Mouse (Mus musculus) kidney, adult 11 months (tissue): ENCODE measurements around the gene Foxc2.

ENCODE experiments used
- DNase-seq: peaks from one replicate; pipeline ENCODE4 v3.0.0; 2022

The Foxc2 gene

GRCm38 (mm10) chr8:121086004-121086900 lies 29.7 kb upstream of the Foxc2 start:
- no peak for DNase-seq

GRCm38 (mm10) chr8:121088281-121088680 lies 27.7 kb upstream of the Foxc2 start:
- DNase-seq: no peak

- no peak for DNase-seq
These were observed 26.9 kb upstream of the Foxc2 start for GRCm38 (mm10) chr8:121088871-121089630.

- DNase-seq: no peak
These were observed 26.2 kb upstream of the Foxc2 start for GRCm38 (mm10) chr8:121089631-121090380.

- DNase-seq: no peak
These were observed 25.3 kb upstream of the Foxc2 start for GRCm38 (mm10) chr8:121090716-121091115.

- no peak for DNase-seq
These were observed 23.8 kb upstream of the Foxc2 start for GRCm38 (mm10) chr8:121092141-121092540.

DNA sequence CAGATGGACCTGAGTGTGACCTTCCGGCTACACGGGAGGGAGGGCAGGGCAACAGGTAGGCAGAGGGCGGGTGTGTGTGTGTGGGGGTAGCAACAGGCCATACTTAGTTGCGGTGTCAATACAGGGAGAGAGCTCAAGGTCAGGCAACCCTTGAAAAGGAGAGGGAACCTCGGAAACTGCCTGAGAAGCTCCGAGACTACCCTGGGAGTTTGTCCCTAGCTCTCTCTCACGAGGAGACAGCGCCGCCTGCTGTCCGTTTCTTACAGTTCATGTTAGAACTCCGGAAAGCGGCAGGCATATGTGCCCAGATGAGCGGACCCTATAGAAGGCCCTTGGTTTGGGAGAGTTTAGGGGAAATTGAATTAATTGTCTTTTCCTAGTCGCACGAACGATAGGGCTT lies 23.3 kb upstream of the Foxc2 start:
- peak; percentile 51 for DNase-seq

GRCm38 (mm10) chr8:121093496-121093895 lies 22.5 kb upstream of the Foxc2 start:
- DNase-seq: no peak

GRCm38 (mm10) chr8:121104049-121104818 lies 11.7 kb upstream of the Foxc2 start:
- peak; percentile 58 for DNase-seq

DNA sequence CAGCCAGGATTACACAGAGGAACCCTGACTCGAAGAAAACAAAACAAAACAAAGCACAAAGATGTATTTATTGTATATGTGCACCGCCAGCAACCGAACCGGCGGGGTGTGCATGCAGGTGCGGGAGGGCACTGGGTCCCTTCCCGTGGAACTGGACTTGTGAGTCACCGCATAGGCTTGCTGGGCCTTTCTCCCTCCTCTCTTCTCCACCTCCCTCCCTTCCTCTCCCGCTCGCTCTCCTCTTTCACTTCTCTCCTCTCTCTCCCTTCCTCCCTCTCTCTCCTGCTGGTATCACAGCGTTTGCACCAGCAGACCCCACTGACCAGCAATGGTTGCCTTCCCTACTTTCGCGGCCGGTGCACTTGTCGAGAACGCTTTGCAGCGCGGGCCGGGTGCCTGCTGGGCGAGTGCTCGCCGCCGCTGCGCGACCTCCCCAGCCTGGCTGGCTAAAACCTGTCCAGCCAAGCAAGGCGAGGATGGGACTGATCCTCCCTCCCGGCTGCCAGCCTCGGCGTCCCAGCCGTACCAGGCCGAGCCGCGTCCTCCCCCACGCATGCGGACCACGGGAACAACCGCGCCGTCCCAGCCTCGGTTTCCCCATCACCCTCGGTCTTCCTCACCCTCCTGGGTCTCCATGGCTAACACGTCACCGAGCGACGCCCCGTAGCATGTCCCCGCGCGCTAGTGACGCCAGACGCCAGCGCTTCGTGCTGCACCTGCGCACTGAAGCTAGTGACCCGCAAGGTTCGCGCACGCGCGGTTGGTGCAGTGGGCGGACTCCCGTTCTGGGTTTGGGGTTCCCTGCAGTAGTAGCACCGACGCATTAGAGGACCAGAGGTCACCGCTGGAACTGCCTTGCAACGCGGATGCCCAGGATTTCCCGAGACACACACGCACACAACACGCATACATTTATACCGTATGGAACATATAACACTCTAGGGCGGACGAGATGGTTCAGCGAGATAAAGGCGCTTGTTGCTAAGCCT lies 8.0 kb upstream of the Foxc2 start, which contains the start of gene Mthfsd:
Mthfsd (minus strand) TSS at position 725 of the 989 bp plus-strand sequence.
- DNase-seq: peak; percentile 97

GRCm38 (mm10) chr8:121108657-121109056 lies 7.3 kb upstream of the Foxc2 start:
- no peak for DNase-seq

DNA sequence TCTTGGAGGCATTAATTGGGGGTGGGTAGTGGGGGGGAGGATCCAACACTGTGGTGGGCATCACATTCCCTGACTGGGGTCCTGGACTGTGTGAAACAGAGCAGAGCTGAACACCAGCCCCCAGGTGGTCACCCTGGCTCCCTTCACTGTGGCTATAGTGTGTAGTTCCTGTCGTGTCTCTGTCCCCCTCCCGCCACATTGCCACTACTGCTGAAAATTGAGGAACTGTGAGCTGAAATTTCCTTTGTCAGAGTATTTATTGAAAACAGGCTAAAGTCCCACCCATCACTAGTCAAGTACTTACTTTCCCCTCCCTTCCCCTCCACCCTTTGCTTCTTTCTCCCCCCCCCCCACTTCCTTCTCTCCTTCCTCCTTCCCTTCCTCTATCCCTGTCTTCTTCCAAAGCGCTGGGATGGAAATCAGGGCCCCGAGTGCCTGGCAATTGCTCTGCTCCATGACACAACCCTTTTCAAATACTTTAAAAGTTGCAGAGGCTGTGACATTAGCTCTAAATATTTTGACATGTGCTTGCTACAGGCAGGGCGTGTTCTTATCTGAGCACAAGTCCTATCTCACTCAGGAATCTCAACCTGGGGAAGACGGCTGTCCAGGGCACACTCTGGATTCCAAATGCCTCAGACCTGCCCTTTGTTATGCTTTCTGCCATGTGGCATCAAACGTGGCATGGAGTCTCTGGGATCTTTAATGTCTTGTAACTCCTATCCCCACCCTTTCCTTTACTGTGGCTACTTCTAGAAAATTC lies 4.6 kb upstream of the Foxc2 start:
- no peak for DNase-seq

DNA sequence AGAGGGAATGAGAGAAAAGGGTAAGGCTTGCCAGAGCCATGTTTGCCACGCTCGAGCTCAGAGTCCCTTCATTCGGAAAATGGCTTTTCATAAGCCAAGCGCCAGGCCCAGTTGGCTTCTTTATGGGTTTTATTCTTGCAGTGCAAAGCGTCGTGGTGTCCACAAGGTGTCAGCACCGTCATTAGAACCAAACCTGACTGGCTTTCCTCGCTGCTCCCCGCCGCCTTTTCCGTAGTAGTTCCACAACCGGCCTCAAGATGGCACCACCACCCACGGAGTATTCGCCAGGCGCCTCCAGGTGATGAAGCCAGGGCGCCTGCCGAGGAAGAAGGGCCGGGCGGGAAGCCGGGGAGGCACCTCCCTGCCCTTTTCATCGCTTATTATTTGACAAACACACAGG lies 2.7 kb upstream of the Foxc2 start:
- DNase-seq: peak; percentile 92

DNA sequence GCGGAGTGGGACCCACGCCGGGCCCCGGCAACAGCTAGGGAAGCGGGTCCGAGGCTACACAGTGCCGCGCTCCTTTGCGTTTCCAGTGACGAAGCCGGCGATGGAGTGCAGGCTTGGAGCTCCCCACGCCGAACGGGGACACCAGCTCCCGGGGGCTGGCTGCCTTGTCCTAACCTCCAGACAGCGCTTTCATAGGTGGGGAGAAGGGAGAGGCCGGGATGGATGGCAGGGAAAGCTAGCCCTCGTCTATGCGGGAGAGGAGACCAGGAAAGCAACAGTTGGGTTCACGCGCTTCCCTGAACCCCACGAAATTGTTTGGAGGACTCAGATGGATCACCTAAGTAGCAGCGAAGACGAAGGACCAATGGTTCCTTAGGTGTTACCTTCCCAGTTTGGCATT lies 835 bp upstream of the Foxc2 start:
- DNase-seq: no peak

DNA sequence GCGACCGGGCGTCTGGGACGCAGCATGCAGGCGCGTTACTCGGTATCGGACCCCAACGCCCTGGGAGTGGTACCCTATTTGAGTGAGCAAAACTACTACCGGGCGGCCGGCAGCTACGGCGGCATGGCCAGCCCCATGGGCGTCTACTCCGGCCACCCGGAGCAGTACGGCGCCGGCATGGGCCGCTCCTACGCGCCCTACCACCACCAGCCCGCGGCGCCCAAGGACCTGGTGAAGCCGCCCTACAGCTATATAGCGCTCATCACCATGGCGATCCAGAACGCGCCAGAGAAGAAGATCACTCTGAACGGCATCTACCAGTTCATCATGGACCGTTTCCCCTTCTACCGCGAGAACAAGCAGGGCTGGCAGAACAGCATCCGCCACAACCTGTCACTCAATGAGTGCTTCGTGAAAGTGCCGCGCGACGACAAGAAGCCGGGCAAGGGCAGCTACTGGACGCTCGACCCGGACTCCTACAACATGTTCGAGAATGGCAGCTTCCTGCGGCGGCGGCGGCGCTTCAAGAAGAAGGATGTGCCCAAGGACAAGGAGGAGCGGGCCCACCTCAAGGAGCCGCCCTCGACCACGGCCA lies 717 bp downstream of the Foxc2 start:
- no peak for DNase-seq

GRCm38 (mm10) chr8:121117186-121117651 lies 1.2 kb downstream of the Foxc2 start:
- DNase-seq: no peak

DNA sequence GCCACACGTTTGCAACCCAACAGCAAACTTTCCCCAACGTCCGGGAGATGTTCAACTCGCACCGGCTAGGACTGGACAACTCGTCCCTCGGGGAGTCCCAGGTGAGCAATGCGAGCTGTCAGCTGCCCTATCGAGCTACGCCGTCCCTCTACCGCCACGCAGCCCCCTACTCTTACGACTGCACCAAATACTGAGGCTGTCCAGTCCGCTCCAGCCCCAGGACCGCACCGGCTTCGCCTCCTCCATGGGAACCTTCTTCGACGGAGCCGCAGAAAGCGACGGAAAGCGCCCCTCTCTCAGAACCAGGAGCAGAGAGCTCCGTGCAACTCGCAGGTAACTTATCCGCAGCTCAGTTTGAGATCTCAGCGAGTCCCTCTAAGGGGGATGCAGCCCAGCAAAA lies 1.9 kb downstream of the Foxc2 start:
- DNase-seq: no peak

- DNase-seq: no peak
These were observed 2.9 kb downstream of the Foxc2 start for GRCm38 (mm10) chr8:121118634-121119420.
